ENCODE assay signal across 8 mouse cellular contexts in genomic region chr7:24886308-24886633, GRCm38 (mm10). TPM values are rescaled to one million over a fixed set of nuclear protein-coding genes. Genes with fewer than 3 reads are reported as not detected.
DNase-seq lines count a peak whose midpoint lies in the region; ATAC-seq and TF ChIP-seq lines count a peak whose summit lies in the region.

No protein-coding gene starts in this region.

- H3K4me2 ChIP-seq in hindbrain, embryonic 11.5 days (replicated peaks; ENCODE audit: low read depth, low read length) = peak overlapping the region; percentile 49
- peak overlapping the region; percentile 83 for H3K4me2 ChIP-seq in liver, embryonic 11.5 days

- no peak for TF ChIP-seq POLR2A in cerebellum, adult 2 months (IDR thresholded peaks at IDR 0.05; ENCODE audit: borderline replicate concordance, insufficient read depth, low read length)

- no peak for ATAC-seq in hindbrain, embryonic 11.5 days (ENCODE audit: low FRiP score)
- no peak for ATAC-seq in liver, embryonic 11.5 days (replicated peaks; ENCODE audit: low FRiP score)

- H3K9me3 ChIP-seq in hindbrain, embryonic 11.5 days (ENCODE audit: control insufficient read depth, low read length) = no peaks in the 10 kb centered on the region
- H3K9me3 ChIP-seq in liver, embryonic 11.5 days (ENCODE audit: control insufficient read depth, low read length) = no peaks in the 10 kb centered on the region

- peak; percentile 39 for DNase-seq in adrenal gland, adult 2 months
- no peak for DNase-seq in adrenal gland, postnatal 4 days (ENCODE audit: low spot score in 2 of 2)
- DNase-seq in R1 (ENCODE audit: low read depth, low spot score) = peak; percentile 16
- no peak for DNase-seq in hindbrain, embryonic 11.5 days (ENCODE audit: low spot score)
- peak; percentile 46 for DNase-seq in liver, embryonic 11.5 days (ENCODE audit: low spot score)
- DNase-seq in ovary, postnatal 10 days (ENCODE audit: low spot score) = no peak
- no peak for DNase-seq in cerebellum, adult 2 months
- no peak for DNase-seq in right cerebral cortex, postnatal 25 days

- H3K27me3 ChIP-seq in hindbrain, embryonic 11.5 days (ENCODE audit: control insufficient read depth, insufficient read depth, low read length) = no peaks in the 10 kb centered on the region
- H3K27me3 ChIP-seq in liver, embryonic 11.5 days (replicated peaks; ENCODE audit: control insufficient read depth, insufficient read depth, low read length) = no peaks in the 10 kb centered on the region
- H3K27me3 ChIP-seq in cerebellum, adult 2 months (ENCODE audit: control insufficient read depth, insufficient read depth, low read length) = no peaks in the 10 kb centered on the region

- peak overlapping the region; percentile 3; the same call in 1 of the 2 replicates for H3K9ac ChIP-seq in hindbrain, embryonic 11.5 days (ENCODE audit: low read depth, low read length)
- H3K9ac ChIP-seq in liver, embryonic 11.5 days (ENCODE audit: low read depth, low read length) = peak overlapping the region; percentile 100

- H3K4me1 ChIP-seq in hindbrain, embryonic 11.5 days (replicated peaks; ENCODE audit: control insufficient read depth, insufficient read depth, low read length) = peaks cover 10% of the 10 kb centered on the region
- peaks cover 27% of the 10 kb centered on the region for H3K4me1 ChIP-seq in liver, embryonic 11.5 days (replicated peaks; ENCODE audit: control insufficient read depth, insufficient read depth, low read length)
- H3K4me1 ChIP-seq in cerebellum, adult 2 months (ENCODE audit: control insufficient read depth, insufficient read depth, low read length) = peaks cover 6% of the 10 kb centered on the region

- H3K4me3 ChIP-seq in hindbrain, embryonic 11.5 days (ENCODE audit: low read depth, low read length) = peak overlapping the region; percentile 97
- H3K4me3 ChIP-seq in liver, embryonic 11.5 days (ENCODE audit: low read depth, low read length) = peak overlapping the region; percentile 100
- no peak overlapping the region for H3K4me3 ChIP-seq in cerebellum, adult 2 months (replicated peaks; ENCODE audit: insufficient read depth, low read depth, low read length)

- peaks cover 20% of the 10 kb centered on the region; the same call in 1 of the 2 replicates for H3K36me3 ChIP-seq in hindbrain, embryonic 11.5 days (ENCODE audit: control insufficient read depth, insufficient read depth, low read length)
- H3K36me3 ChIP-seq in liver, embryonic 11.5 days (ENCODE audit: control insufficient read depth, insufficient read depth, low read length) = peaks cover 49% of the 10 kb centered on the region

- TF ChIP-seq CTCF in cerebellum, adult 2 months (IDR thresholded peaks at IDR 0.05; ENCODE audit: borderline replicate concordance, insufficient read depth, low read depth, low read length) = no peak

- no peak overlapping the region for H3K27ac ChIP-seq in hindbrain, embryonic 11.5 days (ENCODE audit: low read depth, low read length)
- peak overlapping the region; percentile 95 for H3K27ac ChIP-seq in liver, embryonic 11.5 days (ENCODE audit: low read depth, low read length)
- H3K27ac ChIP-seq in cerebellum, adult 2 months (ENCODE audit: insufficient read depth, low read length) = no peak overlapping the region

- WGBS in hindbrain, embryonic 11.5 days = 74% methylated on average over 4 of the region's 4 CpGs
- 43% methylated on average over 4 of the region's 4 CpGs for WGBS in liver, embryonic 11.5 days
- WGBS in cerebellum, adult 2 months = 26% methylated on average over 4 of the region's 4 CpGs

RNA-seq across cellular contexts. Expression of gene Rps19, which starts 2.1 kb away (rescaled TPM):
- total RNA-seq in adrenal gland, adult 2 months (2021) = 1,000 to 10,000 TPM in 1 of 2 experiments, 100 to 1,000 TPM in 1; 601 to 1,035 TPM
- 230 TPM in 2 replicates for polyA plus RNA-seq in adrenal gland, adult 2 months (2012; rRNA removed)
- total RNA-seq in adrenal gland, postnatal 4 days (2021) = 1,000 to 10,000 TPM; 1,415 to 1,431 TPM
- 1,792 and 1,821 TPM in 2 replicates for polyA plus RNA-seq in hindbrain, embryonic 11.5 days (2014; fragmentation: Nextera tagmentation; extraction: Ambion mirVana)
- polyA plus RNA-seq in liver, embryonic 11.5 days (2014; fragmentation: Nextera tagmentation; extraction: Ambion mirVana) = 2,415 and 2,620 TPM in 2 replicates
- 282 and 314 TPM in 2 replicates for polyA plus RNA-seq in cerebellum, adult 2 months (2012; rRNA removed)

RNA-seq across cellular contexts. Expression of gene Cd79a, which starts 10.9 kb away (rescaled TPM):
- total RNA-seq in adrenal gland, adult 2 months (2021) = under 1 TPM; 0.46 to 0.86 TPM
- 2.2 and 3.1 TPM in 2 replicates for polyA plus RNA-seq in adrenal gland, adult 2 months (2012; rRNA removed)
- 1 to 10 TPM; 1.1 to 3.2 TPM for total RNA-seq in adrenal gland, postnatal 4 days (2021)
- polyA plus RNA-seq in hindbrain, embryonic 11.5 days (2014; fragmentation: Nextera tagmentation; extraction: Ambion mirVana) = 0.39 TPM in 1 of 2 replicates, not detected in the other
- polyA plus RNA-seq in liver, embryonic 11.5 days (2014; fragmentation: Nextera tagmentation; extraction: Ambion mirVana) = 0.12 TPM in 1 of 2 replicates, not detected in the other
- polyA plus RNA-seq in cerebellum, adult 2 months (2012; rRNA removed) = 0.85 and 1.1 TPM in 2 replicates

RNA-seq across cellular contexts. Expression of gene Dmrtc2, which starts 16.4 kb away (rescaled TPM):
- not detected for total RNA-seq in adrenal gland, adult 2 months (2021)
- not detected in 2 replicates for polyA plus RNA-seq in adrenal gland, adult 2 months (2012; rRNA removed)
- under 1 TPM in 1 of 2 experiments, not detected in 1; 0.17 TPM for total RNA-seq in adrenal gland, postnatal 4 days (2021)
- polyA plus RNA-seq in hindbrain, embryonic 11.5 days (2014; fragmentation: Nextera tagmentation; extraction: Ambion mirVana) = 0.14 TPM in 1 of 2 replicates, not detected in the other
- not detected in 2 replicates for polyA plus RNA-seq in liver, embryonic 11.5 days (2014; fragmentation: Nextera tagmentation; extraction: Ambion mirVana)
- polyA plus RNA-seq in cerebellum, adult 2 months (2012; rRNA removed) = not detected in 2 replicates

RNA-seq across cellular contexts. Expression of gene Arhgef1, which starts 16.4 kb away (rescaled TPM):
- total RNA-seq in adrenal gland, adult 2 months (2021) = 10 to 100 TPM; 71.4 to 79.3 TPM
- 195 and 229 TPM in 2 replicates for polyA plus RNA-seq in adrenal gland, adult 2 months (2012; rRNA removed)
- 100 to 1,000 TPM; 159 to 161 TPM for total RNA-seq in adrenal gland, postnatal 4 days (2021)
- polyA plus RNA-seq in hindbrain, embryonic 11.5 days (2014; fragmentation: Nextera tagmentation; extraction: Ambion mirVana) = 43.0 and 46.4 TPM in 2 replicates
- 98.6 and 103 TPM in 2 replicates for polyA plus RNA-seq in liver, embryonic 11.5 days (2014; fragmentation: Nextera tagmentation; extraction: Ambion mirVana)
- polyA plus RNA-seq in cerebellum, adult 2 months (2012; rRNA removed) = 162 and 173 TPM in 2 replicates

RNA-seq across cellular contexts. Expression of gene Lypd4, which starts 16.5 kb away (rescaled TPM):
- total RNA-seq in adrenal gland, adult 2 months (2021) = not detected
- not detected in 2 replicates for polyA plus RNA-seq in adrenal gland, adult 2 months (2012; rRNA removed)
- not detected for total RNA-seq in adrenal gland, postnatal 4 days (2021)
- not detected in 2 replicates for polyA plus RNA-seq in hindbrain, embryonic 11.5 days (2014; fragmentation: Nextera tagmentation; extraction: Ambion mirVana)
- polyA plus RNA-seq in liver, embryonic 11.5 days (2014; fragmentation: Nextera tagmentation; extraction: Ambion mirVana) = not detected in 2 replicates
- polyA plus RNA-seq in cerebellum, adult 2 months (2012; rRNA removed) = not detected in 2 replicates

Comparison
In these comparisons a context has a peak if more than half of its experiments do, and no peak if none do; other contexts are left out.
1. DNase-seq: peak in adrenal gland, adult 2 months (single experiment), R1 (single experiment) and liver, embryonic 11.5 days (single experiment); none in adrenal gland, postnatal 4 days (0 of 2), hindbrain, embryonic 11.5 days (single experiment), ovary, postnatal 10 days (single experiment), cerebellum, adult 2 months (0 of 2) and right cerebral cortex, postnatal 25 days (single experiment).